Mouse (Mus musculus) kidney, embryonic 14.5 days (tissue): Measurements from ENCODE around the gene Cyp46a1. TPM values are rescaled to one million over a fixed set of nuclear protein-coding genes. Genes with fewer than 3 reads are reported as not detected.

Experiments used
- ATAC-seq: fragments of 200-750 bp; cut with Nextera tagmentation; 2 replicates; pipeline ENCODE4 v1.8.0; 2017; ENCODE audit warnings: moderate number of reproducible peaks, mild to moderate bottlenecking, moderate TSS enrichment, moderate library complexity; ENCODE audit not compliant: low FRiP score, low TSS enrichment
- H3K27ac ChIP-seq: fragments of 300-500 bp; sonication (generic); 2 replicates; pipeline ENCODE4 v1.5.1; 2014; ENCODE audit warnings: low read depth, mild to moderate bottlenecking, low read length, moderate library complexity, mixed read lengths
- H3K27me3 ChIP-seq: fragments of 300-500 bp; sonication (generic); 2 replicates; pipeline ENCODE4 v1.6.1; 2014; ENCODE audit warnings: mild to moderate bottlenecking, low read length; ENCODE audit not compliant: control insufficient read depth, insufficient read depth
- H3K36me3 ChIP-seq: fragments of 300-500 bp; sonication (generic); 2 replicates; pipeline ENCODE4 v1.6.1; 2014; ENCODE audit warnings: low read length, mixed read lengths; ENCODE audit not compliant: control insufficient read depth, insufficient read depth
- H3K4me1 ChIP-seq: fragments of 300-500 bp; sonication (generic); 2 replicates; pipeline ENCODE4 v1.6.1; 2014; ENCODE audit warnings: low read length, mixed read lengths; ENCODE audit not compliant: control insufficient read depth, insufficient read depth
- H3K4me2 ChIP-seq: fragments of 300-500 bp; sonication (generic); replicated peaks from 2 replicates; pipeline ENCODE4 v1.6.1; 2014; ENCODE audit warnings: low read depth, mild to moderate bottlenecking, low read length
- H3K4me3 ChIP-seq: fragments of 300-500 bp; sonication (generic); 2 replicates; pipeline ENCODE4 v1.5.1; 2014; ENCODE audit warnings: mild to moderate bottlenecking, low read length
- H3K9ac ChIP-seq: fragments of 300-500 bp; sonication (generic); 2 replicates; pipeline ENCODE4 v1.6.1; 2014; ENCODE audit warnings: low read depth, mild to moderate bottlenecking, low read length, moderate library complexity
- H3K9me3 ChIP-seq: fragments of 300-500 bp; sonication (generic); 2 replicates; pipeline ENCODE4 v1.6.1; 2016; ENCODE audit warnings: low read length; ENCODE audit not compliant: control insufficient read depth
- WGBS: fragments of 180-500 bp; shearing (Covaris S2); extraction: QIAGEN DNeasy Blood & Tissue Kit; methylation state at CpG from one replicate; pipeline ENCODE4 v1.1.7; 2014; 5-methylcytosine and 5-hydroxymethylcytosine counted together
- polyA plus RNA-seq: library from polyadenylated mRNA; unstranded; fragments of >200 nt; fragmentation: Nextera tagmentation; extraction: Ambion mirVana; gene quantifications from 2 replicates; pipeline ENCODE4 v1.2.1, GENCODE M21; 2014

The Cyp46a1 gene
- polyA plus RNA-seq, 1 experiment from 2014 or later = 4.7 TPM

DNA sequence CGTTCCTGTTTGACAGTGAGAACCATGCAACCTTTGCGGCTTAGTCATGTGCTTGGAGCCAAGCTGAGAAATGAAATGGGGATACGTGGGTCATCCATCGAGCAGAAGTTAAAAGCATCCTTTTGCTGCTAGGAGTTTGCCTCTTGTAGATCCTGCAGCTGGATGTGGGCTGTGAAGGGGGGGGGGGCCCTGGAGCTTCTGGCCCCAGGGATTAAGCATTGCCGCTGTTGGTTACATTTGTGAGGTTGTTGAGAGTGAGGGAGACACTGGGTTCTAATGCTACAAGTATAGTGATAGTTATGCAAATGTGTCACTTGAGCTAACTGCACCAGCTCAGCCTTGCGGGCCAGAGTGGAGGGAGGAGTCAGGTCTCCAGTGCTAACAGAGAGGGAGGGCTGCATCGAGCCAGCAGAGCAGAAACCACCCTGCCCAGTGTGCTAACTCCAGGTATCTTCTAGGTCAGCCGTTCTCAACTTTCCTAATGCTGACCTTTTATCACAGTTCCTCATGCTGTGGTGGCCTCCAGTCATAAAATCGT lies 16.9 kb upstream of the Cyp46a1 start:
- Histone ChIP-seq H3K4me3 (no peak overlapping the region), H3K27me3 (peaks cover 49% of the 10 kb centered on the region), H3K27ac (no peak overlapping the region), H3K4me1 (peaks cover 29% of the 10 kb centered on the region; the same call in 1 of the 2 replicates), H3K9ac (no peak overlapping the region), H3K36me3 (no peaks in the 10 kb centered on the region), H3K9me3 (no peaks in the 10 kb centered on the region), H3K4me2 (no peak overlapping the region)
- WGBS = 6% methylated on average over 9 of the region's 9 CpGs
- ATAC-seq = no peak

DNA sequence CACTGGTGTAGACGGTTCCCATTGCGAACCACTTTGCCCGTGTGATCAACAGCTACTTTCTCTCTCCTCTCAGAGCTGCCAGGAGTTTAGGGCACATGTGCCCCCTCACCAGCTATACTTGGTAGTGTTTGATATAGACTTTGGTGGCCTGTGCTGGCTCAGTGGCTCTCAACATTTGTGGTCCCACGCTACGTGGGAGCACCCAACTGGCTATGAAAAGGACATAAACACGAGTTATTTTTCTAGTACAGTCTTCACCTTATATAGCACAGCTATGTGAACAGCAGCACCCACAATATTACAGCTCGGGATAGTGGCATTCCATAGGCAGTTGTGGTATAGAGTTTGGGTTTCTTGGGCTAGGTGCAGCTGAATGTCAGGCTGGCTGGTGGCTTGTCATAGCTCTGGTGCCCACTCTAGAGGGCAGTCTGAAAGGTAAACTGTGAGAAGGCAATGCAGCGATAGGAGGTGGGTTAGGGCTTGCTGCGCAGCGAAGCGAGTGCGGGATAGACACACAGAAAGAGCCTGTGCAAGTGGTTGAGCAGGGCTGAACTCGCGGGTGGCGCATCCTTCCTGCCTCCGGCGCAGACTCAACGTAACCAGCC lies 16.3 kb upstream of the Cyp46a1 start:
- Histone ChIP-seq H3K4me2 (peak overlapping the region; percentile 21; the same call in 1 of the 2 replicates), H3K36me3 (no peaks in the 10 kb centered on the region), H3K4me1 (peaks cover 22% of the 10 kb centered on the region; the same call in 1 of the 2 replicates), H3K27me3 (peaks cover 49% of the 10 kb centered on the region), H3K27ac (no peak overlapping the region), H3K4me3 (peak overlapping the region; percentile 18; the same call in 1 of the 2 replicates), H3K9ac (0 out of 2 replicates have a peak overlapping the region, but pooled peaks have one; percentile 23), H3K9me3 (no peaks in the 10 kb centered on the region)
- WGBS = 17% methylated on average over 18 of the region's 18 CpGs
- ATAC-seq = no peak

DNA sequence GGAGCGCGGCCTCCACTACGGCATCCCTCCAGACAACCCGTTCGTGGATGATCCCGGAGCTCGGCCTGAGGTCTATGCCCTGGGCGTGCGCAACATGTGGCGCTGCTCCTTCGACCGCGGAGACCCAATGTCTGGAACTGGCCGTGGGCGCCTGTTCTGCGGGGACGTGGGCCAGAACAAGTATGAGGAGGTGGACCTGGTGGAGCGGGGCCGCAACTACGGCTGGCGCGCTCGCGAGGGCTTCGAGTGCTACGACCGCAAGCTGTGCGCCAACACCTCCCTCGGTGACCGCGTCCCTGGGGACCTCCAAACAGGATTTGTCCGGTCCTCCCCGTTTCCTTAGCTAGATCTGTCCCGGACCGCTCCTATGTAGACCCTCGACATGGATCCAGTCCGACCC lies 15.7 kb upstream of the Cyp46a1 start:
- Histone ChIP-seq H3K27ac (no peak overlapping the region), H3K4me1 (peaks cover 21% of the 10 kb centered on the region; the same call in 1 of the 2 replicates), H3K4me2 (peak overlapping the region; percentile 21; the same call in 1 of the 2 replicates), H3K4me3 (peak overlapping the region; percentile 18), H3K27me3 (peaks cover 49% of the 10 kb centered on the region), H3K36me3 (no peaks in the 10 kb centered on the region), H3K9ac (peak overlapping the region; percentile 23; the same call in 1 of the 2 replicates), H3K9me3 (no peaks in the 10 kb centered on the region)
- ATAC-seq = 0 out of 2 replicates have a peak, but pooled peaks have one; percentile 24
- WGBS = 6% methylated on average over 35 of the region's 37 CpGs

DNA sequence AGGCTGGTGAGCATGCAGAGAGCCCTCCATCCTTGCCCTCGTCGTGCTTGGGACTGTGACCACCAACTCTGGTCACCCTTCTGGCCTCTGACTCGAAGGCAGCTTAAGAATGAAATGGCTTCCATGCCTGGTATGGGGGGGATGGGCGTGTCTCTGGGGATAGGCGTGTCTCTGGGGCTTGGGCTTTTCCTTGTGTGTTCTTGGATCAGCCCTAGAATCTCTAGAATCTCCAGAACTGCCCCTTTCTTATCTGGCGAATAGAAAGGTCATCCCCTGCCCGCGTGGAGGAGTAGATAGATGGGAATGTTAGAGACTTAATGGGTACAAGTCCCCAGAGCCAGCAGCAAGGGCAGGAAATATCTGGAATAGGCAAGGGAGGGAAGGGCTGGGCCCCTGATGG lies 14.1 kb upstream of the Cyp46a1 start:
- Histone ChIP-seq H3K27me3 (peaks cover 49% of the 10 kb centered on the region), H3K4me2 (no peak overlapping the region), H3K36me3 (no peaks in the 10 kb centered on the region), H3K9ac (no peak overlapping the region), H3K27ac (no peak overlapping the region), H3K9me3 (no peaks in the 10 kb centered on the region), H3K4me3 (no peak overlapping the region), H3K4me1 (peaks cover 21% of the 10 kb centered on the region; the same call in 1 of the 2 replicates)
- ATAC-seq = no peak
- 13% methylated on average over 8 of the region's 8 CpGs for WGBS

DNA sequence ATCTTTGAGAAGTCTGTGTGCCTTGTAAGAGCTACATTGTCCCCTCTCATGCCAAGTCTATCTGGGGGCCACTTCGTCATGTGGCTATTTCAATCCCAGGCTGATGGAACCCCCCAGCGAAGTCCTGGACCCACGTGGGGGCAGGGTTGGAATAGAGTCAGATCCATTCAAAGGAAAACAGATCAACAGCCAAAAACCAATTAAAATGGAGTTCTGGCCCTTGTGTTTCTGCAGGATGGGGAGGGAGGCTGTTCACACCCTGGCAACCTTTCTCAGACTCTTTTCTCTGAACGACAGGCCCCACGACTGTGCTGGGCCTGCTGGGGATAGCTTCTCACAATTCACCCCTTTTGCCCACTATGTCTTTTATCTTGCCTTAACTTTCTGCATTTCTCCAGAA lies 7.8 kb upstream of the Cyp46a1 start:
- Histone ChIP-seq H3K27me3 (peaks cover 38% of the 10 kb centered on the region), H3K9ac (no peak overlapping the region), H3K9me3 (no peaks in the 10 kb centered on the region), H3K27ac (no peak overlapping the region), H3K4me1 (peaks cover 13% of the 10 kb centered on the region; the same call in 1 of the 2 replicates), H3K4me3 (no peak overlapping the region), H3K4me2 (no peak overlapping the region), H3K36me3 (no peaks in the 10 kb centered on the region)
- 52% methylated on average over 5 of the region's 5 CpGs for WGBS
- no peak for ATAC-seq

DNA sequence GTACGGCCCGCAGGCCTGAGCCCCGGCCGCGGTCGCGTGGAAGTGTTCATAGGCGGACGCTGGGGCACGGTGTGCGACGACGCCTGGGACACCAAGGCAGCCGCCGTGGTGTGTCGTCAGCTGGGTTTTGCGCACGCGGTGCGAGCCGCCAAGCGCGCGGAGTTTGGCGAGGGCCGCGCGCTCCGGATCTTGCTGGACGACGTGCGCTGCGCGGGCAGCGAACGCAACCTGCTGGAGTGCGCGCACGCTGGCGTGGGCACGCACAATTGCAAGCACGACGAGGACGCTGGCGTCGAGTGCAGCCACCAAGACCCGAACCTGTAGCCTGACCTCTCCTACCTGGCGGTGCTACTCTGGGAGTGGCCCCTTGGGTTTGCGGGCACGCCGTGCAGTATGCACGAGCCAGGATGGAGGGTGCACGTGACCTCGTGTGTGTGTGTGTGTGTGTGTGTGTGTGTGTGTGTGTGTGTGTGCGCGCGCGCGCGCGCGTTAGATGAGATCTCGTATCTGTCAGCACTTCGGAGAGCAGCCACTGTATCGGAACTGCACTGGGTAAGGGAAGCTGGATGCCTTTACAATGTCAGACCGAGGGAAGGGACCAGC lies 6.2 kb upstream of the Cyp46a1 start:
- H3K27me3 ChIP-seq = peaks cover 38% of the 10 kb centered on the region
- 2% methylated on average over 66 of the region's 66 CpGs for WGBS
- 0 out of 2 replicates have a peak, but pooled peaks have one; percentile 11 for ATAC-seq
- no peaks in the 10 kb centered on the region for H3K36me3 ChIP-seq
- H3K27ac ChIP-seq = no peak overlapping the region
- H3K9ac ChIP-seq = peak overlapping the region; percentile 42; the same call in 1 of the 2 replicates
- peak overlapping the region; percentile 79 for H3K4me2 ChIP-seq
- no peaks in the 10 kb centered on the region for H3K9me3 ChIP-seq
- peaks cover 13% of the 10 kb centered on the region; the same call in 1 of the 2 replicates for H3K4me1 ChIP-seq
- H3K4me3 ChIP-seq = peak overlapping the region; percentile 41

DNA sequence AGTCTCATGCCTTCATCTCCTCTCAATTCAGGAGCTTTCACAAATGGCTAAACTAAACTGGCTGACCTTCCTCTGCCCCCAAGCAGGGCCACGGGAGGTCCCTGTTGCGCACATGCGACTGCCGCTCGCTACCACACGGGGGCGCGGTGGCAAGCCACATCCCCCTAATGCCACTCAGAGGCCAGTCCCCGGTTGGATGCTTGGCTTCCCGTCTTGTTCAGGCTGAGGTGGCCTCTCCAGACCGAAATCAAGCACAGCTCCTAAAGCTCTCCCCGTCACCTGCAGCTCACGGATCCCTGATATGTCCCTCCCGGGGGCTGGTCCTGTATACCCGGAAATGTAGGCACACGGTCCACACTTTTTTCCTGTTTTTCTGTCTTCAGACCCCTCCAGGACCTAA lies 1.1 kb upstream of the Cyp46a1 start:
- WGBS = under 1% methylated on average over 16 of the region's 16 CpGs
- H3K4me2 ChIP-seq = peak overlapping the region; percentile 83
- ATAC-seq = peak; percentile 53
- H3K4me1 ChIP-seq = peaks cover 10% of the 10 kb centered on the region; the same call in 1 of the 2 replicates
- peak overlapping the region; percentile 41 for H3K4me3 ChIP-seq
- H3K9ac ChIP-seq = peak overlapping the region; percentile 28; the same call in 1 of the 2 replicates
- H3K27me3 ChIP-seq = peaks cover 29% of the 10 kb centered on the region
- no peaks in the 10 kb centered on the region for H3K36me3 ChIP-seq
- H3K9me3 ChIP-seq = no peaks in the 10 kb centered on the region
- no peak overlapping the region for H3K27ac ChIP-seq

DNA sequence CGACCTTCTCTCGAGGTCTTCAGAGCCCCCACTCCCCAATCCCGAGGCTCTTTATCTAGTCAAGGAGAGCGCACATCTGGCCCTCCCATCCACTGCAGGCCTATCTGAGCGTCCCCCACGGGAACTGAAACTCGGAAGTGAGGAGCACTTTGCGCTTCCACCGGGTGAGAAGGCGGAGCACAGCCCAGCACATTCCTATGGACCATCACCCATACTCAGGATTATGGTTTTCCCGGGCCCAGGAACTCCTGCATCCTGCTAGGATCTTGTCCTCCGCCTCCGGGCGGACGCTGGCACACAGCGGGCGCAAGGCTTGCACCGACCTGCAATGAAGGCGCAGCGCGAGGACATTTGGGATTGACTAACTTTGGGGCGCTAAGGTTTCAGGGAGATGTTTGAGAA lies 699 bp upstream of the Cyp46a1 start:
- Histone ChIP-seq H3K9me3 (no peaks in the 10 kb centered on the region), H3K36me3 (no peaks in the 10 kb centered on the region), H3K4me2 (peak overlapping the region; percentile 83), H3K9ac (peak overlapping the region; percentile 28; the same call in 1 of the 2 replicates), H3K27ac (no peak overlapping the region), H3K4me3 (peak overlapping the region; percentile 41), H3K4me1 (peaks cover 7% of the 10 kb centered on the region; the same call in 1 of the 2 replicates), H3K27me3 (peaks cover 25% of the 10 kb centered on the region)
- ATAC-seq = peak; percentile 22
- 2% methylated on average over 22 of the region's 22 CpGs for WGBS
